Mouse (Mus musculus) embryonic facial prominence, embryonic 14.5 days (tissue): ENCODE results near the gene Manea. TPM values are rescaled to one million over a fixed set of nuclear protein-coding genes. Genes with fewer than 3 reads are reported as not detected.

Source experiments
- ATAC-seq: fragments of 200-750 bp; cut with Nextera tagmentation; 2 replicates; pipeline ENCODE4 v1.8.0; 2017; ENCODE audit warnings: low read depth, moderate number of reproducible peaks, moderate TSS enrichment
- DNase-seq: peaks from one replicate; pipeline ENCODE4 v3.0.0-alpha.2; 2015; ENCODE audit warnings: low spot score
- H3K27ac ChIP-seq: fragments of 300-500 bp; sonication (generic); replicated peaks from 2 replicates; pipeline ENCODE4 v1.5.1; 2014; ENCODE audit warnings: low read depth, mild to moderate bottlenecking, low read length, moderate library complexity
- H3K27me3 ChIP-seq: fragments of 300-500 bp; sonication (generic); replicated peaks from 2 replicates; pipeline ENCODE4 v1.6.1; 2014; ENCODE audit warnings: low read length; ENCODE audit not compliant: control insufficient read depth, insufficient read depth
- H3K36me3 ChIP-seq: fragments of 300-500 bp; sonication (generic); 2 replicates; pipeline ENCODE4 v1.6.1; 2014; ENCODE audit warnings: low read length, mixed read lengths; ENCODE audit not compliant: control insufficient read depth, insufficient read depth
- H3K4me1 ChIP-seq: fragments of 300-500 bp; sonication (generic); 2 replicates; pipeline ENCODE4 v1.6.1; 2014; ENCODE audit warnings: antibody characterized with exemption, low read length; ENCODE audit not compliant: control insufficient read depth, insufficient read depth
- H3K4me2 ChIP-seq: fragments of 300-500 bp; sonication (generic); 2 replicates; pipeline ENCODE4 v1.6.1; 2014; ENCODE audit warnings: low read depth, mild to moderate bottlenecking, low read length, moderate library complexity, mixed read lengths
- H3K4me3 ChIP-seq: fragments of 300-500 bp; sonication (generic); 2 replicates; pipeline ENCODE4 v1.5.1; 2014; ENCODE audit warnings: low read depth, mild to moderate bottlenecking, low read length
- H3K9ac ChIP-seq: fragments of 300-500 bp; sonication (generic); 2 replicates; pipeline ENCODE4 v1.6.1; 2014; ENCODE audit warnings: low read depth, mild to moderate bottlenecking, low read length, moderate library complexity, mixed read lengths
- H3K9me3 ChIP-seq: fragments of 300-500 bp; sonication (generic); 2 replicates; pipeline ENCODE4 v1.6.1; 2016; ENCODE audit warnings: low read length; ENCODE audit not compliant: control insufficient read depth
- WGBS: fragments of 180-500 bp; shearing (Covaris S2); extraction: QIAGEN DNeasy Blood & Tissue Kit; methylation state at CpG from one replicate; pipeline ENCODE4 v1.1.7; 2014; 5-methylcytosine and 5-hydroxymethylcytosine counted together
- polyA plus RNA-seq: library from polyadenylated mRNA; unstranded; fragments of >200 nt; fragmentation: Nextera tagmentation; extraction: Ambion mirVana; gene quantifications from 2 replicates; pipeline ENCODE4 v1.2.1, GENCODE M21; 2014

The Manea gene
- polyA plus RNA-seq = 14.4 and 15.4 TPM in 2 replicates

GRCm38 (mm10) chr4:26346443-26347106 lies at the start of gene Manea:
Gene Manea (minus strand): TSS chr4:26346891.
- no peaks in the 10 kb centered on the region for H3K27me3 ChIP-seq
- under 1% methylated on average over 34 of the region's 52 CpGs for WGBS
- H3K9ac ChIP-seq = peak within 1 kb of the TSS; percentile 88
- ATAC-seq = peak; percentile 99
- H3K4me3 ChIP-seq = peak within 1 kb of the TSS; percentile 87
- DNase-seq = peak; percentile 97
- H3K9me3 ChIP-seq = no peaks in the 10 kb centered on the region
- H3K36me3 ChIP-seq = no peaks in the 10 kb centered on the region
- peak within 1 kb of the TSS; percentile 62 for H3K4me2 ChIP-seq
- peak within 1 kb of the TSS; percentile 88 for H3K27ac ChIP-seq
- peaks cover 4% of the 10 kb centered on the region; the same call in 1 of the 2 replicates for H3K4me1 ChIP-seq

GRCm38 (mm10) chr4:26354616-26355015 lies 7.9 kb upstream of the Manea start:
- Histone ChIP-seq H3K4me1 (no peaks in the 10 kb centered on the region), H3K9me3 (no peaks in the 10 kb centered on the region), H3K27ac (no peak overlapping the region), H3K9ac (no peak overlapping the region), H3K4me3 (no peak overlapping the region), H3K27me3 (no peaks in the 10 kb centered on the region), H3K4me2 (no peak overlapping the region), H3K36me3 (no peaks in the 10 kb centered on the region)
- DNase-seq (no peak), ATAC-seq (no peak)
- 94% methylated on average over 2 of the region's 2 CpGs for WGBS

DNA sequence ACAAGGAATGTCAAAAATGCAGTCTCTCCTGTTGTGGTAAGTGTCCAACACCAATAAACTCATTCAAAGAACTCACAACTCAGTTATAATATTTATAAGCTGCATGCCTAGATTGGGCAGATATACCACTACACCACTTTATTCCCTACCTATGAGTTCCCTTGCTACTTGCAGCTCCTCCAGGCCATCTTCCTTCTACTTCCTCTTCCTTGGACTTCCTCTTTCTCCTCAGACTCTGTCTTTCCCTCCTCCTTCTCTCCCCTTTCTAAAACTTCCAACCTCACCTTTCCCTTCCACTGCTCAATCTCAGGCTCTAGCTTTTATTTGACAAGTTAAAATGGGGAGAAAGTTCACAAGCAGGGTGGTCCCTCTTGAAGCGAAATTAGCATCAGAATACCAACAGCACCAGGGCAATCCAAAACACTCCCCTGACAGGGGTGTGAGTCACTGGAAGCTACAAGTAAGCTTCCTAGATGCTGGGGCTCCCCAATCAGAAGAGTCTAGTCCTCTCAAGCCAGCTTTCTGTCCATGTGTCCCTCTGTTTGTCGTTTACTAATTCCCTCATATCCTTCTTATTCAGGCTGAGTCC lies 7.0 kb upstream of the Manea start:
- Histone ChIP-seq H3K9me3 (no peaks in the 10 kb centered on the region), H3K4me1 (no peaks in the 10 kb centered on the region), H3K27ac (no peak overlapping the region), H3K4me2 (no peak overlapping the region), H3K36me3 (no peaks in the 10 kb centered on the region), H3K9ac (no peak overlapping the region), H3K4me3 (no peak overlapping the region), H3K27me3 (no peaks in the 10 kb centered on the region)
- no peak for ATAC-seq
- DNase-seq = no peak
- WGBS = 22% methylated on average over 2 of the region's 2 CpGs

DNA sequence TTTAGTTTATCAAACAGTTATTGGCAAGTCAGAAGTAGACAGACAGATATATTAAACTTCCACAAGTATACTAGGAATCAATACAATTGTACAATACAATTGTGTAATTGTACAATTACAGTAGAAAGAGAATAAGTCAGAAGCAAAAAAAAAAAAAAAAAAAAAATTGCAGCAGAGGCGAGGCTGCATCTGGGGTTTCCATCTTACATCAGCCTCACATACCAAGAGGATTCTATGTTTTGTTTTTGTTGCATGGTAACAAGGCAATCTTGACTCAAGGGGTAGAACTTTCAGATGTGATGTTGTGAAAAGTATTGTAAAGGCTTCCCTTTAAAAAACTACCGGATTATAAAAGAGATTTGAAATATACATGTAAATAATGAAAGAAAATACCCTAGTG lies 548 bp upstream of the Manea start:
- Histone ChIP-seq H3K27me3 (no peaks in the 10 kb centered on the region), H3K9me3 (no peaks in the 10 kb centered on the region), H3K9ac (no peak overlapping the region), H3K4me3 (peak overlapping the region; percentile 87; the same call in 1 of the 2 replicates), H3K27ac (no peak overlapping the region), H3K4me2 (no peak overlapping the region), H3K4me1 (peaks cover 4% of the 10 kb centered on the region; the same call in 1 of the 2 replicates), H3K36me3 (no peaks in the 10 kb centered on the region)
- DNase-seq (peak; percentile 35), ATAC-seq (no peak)
- 35% methylated on average over 2 of the region's 2 CpGs for WGBS

GRCm38 (mm10) chr4:26345741-26346442 lies 799 bp downstream of the Manea start:
- H3K4me1 ChIP-seq = peaks cover 4% of the 10 kb centered on the region; the same call in 1 of the 2 replicates
- peak overlapping the region; percentile 87 for H3K4me3 ChIP-seq
- peak overlapping the region; percentile 62 for H3K4me2 ChIP-seq
- ATAC-seq = peak; percentile 1; the same call in 1 of the 2 replicates
- no peaks in the 10 kb centered on the region for H3K9me3 ChIP-seq
- peak overlapping the region; percentile 88 for H3K27ac ChIP-seq
- no peaks in the 10 kb centered on the region for H3K27me3 ChIP-seq
- DNase-seq = peak; percentile 34
- 3% methylated on average over 16 of the region's 16 CpGs for WGBS
- H3K36me3 ChIP-seq = no peaks in the 10 kb centered on the region
- H3K9ac ChIP-seq = peak overlapping the region; percentile 88

GRCm38 (mm10) chr4:26345080-26345479 lies 1.6 kb downstream of the Manea start:
- no peaks in the 10 kb centered on the region for H3K27me3 ChIP-seq
- peak overlapping the region; percentile 62; the same call in 1 of the 2 replicates for H3K4me2 ChIP-seq
- no peak overlapping the region for H3K27ac ChIP-seq
- H3K36me3 ChIP-seq = no peaks in the 10 kb centered on the region
- peaks cover 4% of the 10 kb centered on the region; the same call in 1 of the 2 replicates for H3K4me1 ChIP-seq
- ATAC-seq = no peak
- WGBS = 66% methylated on average over 3 of the region's 3 CpGs
- H3K4me3 ChIP-seq = peak overlapping the region; percentile 87; the same call in 1 of the 2 replicates
- H3K9ac ChIP-seq = no peak overlapping the region
- no peak for DNase-seq
- H3K9me3 ChIP-seq = no peaks in the 10 kb centered on the region

GRCm38 (mm10) chr4:26342346-26342745 lies 4.3 kb downstream of the Manea start:
- H3K27ac ChIP-seq = no peak overlapping the region
- no peaks in the 10 kb centered on the region for H3K36me3 ChIP-seq
- no peak for ATAC-seq
- H3K9ac ChIP-seq = no peak overlapping the region
- no peaks in the 10 kb centered on the region for H3K9me3 ChIP-seq
- H3K4me2 ChIP-seq = no peak overlapping the region
- H3K4me3 ChIP-seq = no peak overlapping the region
- H3K27me3 ChIP-seq = no peaks in the 10 kb centered on the region
- no peak for DNase-seq
- H3K4me1 ChIP-seq = peaks cover 4% of the 10 kb centered on the region; the same call in 1 of the 2 replicates

- no peaks in the 10 kb centered on the region for H3K9me3 ChIP-seq
- 84% methylated on average over 5 of the region's 5 CpGs for WGBS
- H3K4me1 ChIP-seq = no peaks in the 10 kb centered on the region
- H3K27ac ChIP-seq = no peak overlapping the region
- ATAC-seq = no peak
- no peak overlapping the region for H3K4me2 ChIP-seq
- H3K4me3 ChIP-seq = no peak overlapping the region
- H3K36me3 ChIP-seq = 0 out of 2 replicates have a peak, but pooled peaks cover 3% of the 10 kb centered on the region
- no peak overlapping the region for H3K9ac ChIP-seq
- H3K27me3 ChIP-seq = no peaks in the 10 kb centered on the region
- DNase-seq = no peak
These were observed 8.1 kb downstream of the Manea start for GRCm38 (mm10) chr4:26338604-26339003.
